Mouse (Mus musculus) frontal cortex, postnatal 36 days (tissue): ENCODE measurements at regions not wholly inside any gene's neighbourhood (a gene's known extent, or its start where the extent isn't known, plus 50 kb on each side); places are given as distances from the start of the nearest gene placed in this dataset.

Experiments
- DNase-seq, 2 experiments: peaks; one replicate each; pipeline ENCODE4 v3.0.0; 2022; ENCODE audit warnings: low spot score in 2 of 2

GRCm38 (mm10) chr5:77610496-77610895 lies 202.7 kb upstream of the Igfbp7 start:
- no peak for DNase-seq

GRCm38 (mm10) chr5:77594719-77595118 lies 186.9 kb upstream of the Igfbp7 start:
- no peak for DNase-seq

- no peak for DNase-seq
Measured at GRCm38 (mm10) chr5:77589252-77589651, 181.4 kb upstream of the Igfbp7 start.

GRCm38 (mm10) chr5:77581702-77582101 lies 173.9 kb upstream of the Igfbp7 start:
- DNase-seq = no peak

- DNase-seq = peak; percentile 10 to 12
Measured at GRCm38 (mm10) chr5:77581106-77581638, 173.3 kb upstream of the Igfbp7 start.

- no peak for DNase-seq
Measured at GRCm38 (mm10) chr5:77579826-77580745, 172.2 kb upstream of the Igfbp7 start.

- no peak for DNase-seq
Measured at GRCm38 (mm10) chr5:77576881-77577280, 169.0 kb upstream of the Igfbp7 start.

- no peak for DNase-seq
Measured at GRCm38 (mm10) chr5:77575780-77576179, 167.9 kb upstream of the Igfbp7 start.

- DNase-seq = no peak
Measured at GRCm38 (mm10) chr5:77570364-77570763, 162.5 kb upstream of the Igfbp7 start.

- no peak for DNase-seq
Measured at GRCm38 (mm10) chr5:77568121-77568520, 160.3 kb upstream of the Igfbp7 start.

GRCm38 (mm10) chr5:77552580-77552979 lies 144.7 kb upstream of the Igfbp7 start:
- DNase-seq = no peak

- no peak for DNase-seq
Measured at GRCm38 (mm10) chr5:77552081-77552480, 144.2 kb upstream of the Igfbp7 start.

- no peak for DNase-seq
Measured at GRCm38 (mm10) chr5:77546001-77546620, 138.3 kb upstream of the Igfbp7 start.

GRCm38 (mm10) chr5:77532261-77533015 lies 124.6 kb upstream of the Igfbp7 start:
- DNase-seq = no peak

- DNase-seq = peak; percentile 9 to 21
Measured at GRCm38 (mm10) chr5:77530376-77530775, 122.5 kb upstream of the Igfbp7 start.

GRCm38 (mm10) chr5:77517252-77517651 lies 109.4 kb upstream of the Igfbp7 start:
- no peak for DNase-seq

- DNase-seq = no peak
Measured at GRCm38 (mm10) chr5:77515448-77515847, 107.6 kb upstream of the Igfbp7 start.

- no peak for DNase-seq
Measured at GRCm38 (mm10) chr5:77502684-77503083, 94.8 kb upstream of the Igfbp7 start.

GRCm38 (mm10) chr5:77499949-77500460 lies 92.2 kb upstream of the Igfbp7 start:
- no peak for DNase-seq

- DNase-seq = no peak
Measured at GRCm38 (mm10) chr5:77494601-77495000, 86.8 kb upstream of the Igfbp7 start.

GRCm38 (mm10) chr5:77488969-77489368 lies 81.1 kb upstream of the Igfbp7 start:
- no peak for DNase-seq
